Mouse (Mus musculus): ENCODE measurements around the gene Gm3448. TPM values are rescaled to one million over a fixed set of nuclear protein-coding genes. Genes with fewer than 3 reads are reported as not detected.
"Not testable (repeated sequence)": the region's sequence is repeated elsewhere in the genome, so short reads cannot be mapped to it uniquely, and the experiment has no call there.

Gene Gm3448
- polyA plus RNA-seq, 1 experiment from 2014 or later = 4.0 TPM

DNA sequence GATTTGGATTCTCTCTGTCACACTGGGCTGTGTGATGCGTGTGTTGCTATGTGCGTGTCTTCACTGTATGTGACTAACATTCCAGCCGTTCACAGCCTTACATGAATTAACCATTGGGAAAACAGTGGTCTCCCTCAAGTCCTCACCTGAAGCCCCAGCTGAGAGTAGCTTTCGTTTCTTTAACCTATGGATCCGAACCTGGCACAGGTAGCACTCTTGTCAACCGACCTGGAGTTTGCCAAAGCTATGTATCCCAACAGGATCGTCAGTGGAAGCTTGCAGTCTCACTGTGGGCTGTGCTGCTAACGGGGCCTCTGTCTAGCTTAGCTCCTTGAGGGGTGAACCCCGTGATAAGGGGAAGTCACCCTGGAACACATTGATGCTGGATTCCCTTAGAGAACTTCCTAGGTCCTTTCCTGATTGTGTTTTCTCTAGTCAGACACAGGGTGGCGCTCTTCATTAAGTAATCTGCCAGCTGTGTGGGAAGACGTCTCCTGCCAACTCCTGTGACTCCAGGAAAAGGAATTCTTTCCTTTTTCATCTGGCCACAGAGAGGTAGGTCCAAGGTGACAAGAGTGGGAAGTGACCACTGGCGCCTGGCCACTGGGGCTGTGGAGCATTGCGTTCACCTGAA lies 24.2 kb upstream of the Gm3448 start:
- Histone ChIP-seq H3K9ac (no peak overlapping the region), H3K36me3 (peaks cover 33% of the 10 kb centered on the region), H3K4me2 (peak overlapping the region; percentile 50), H3K4me3 (replicated peaks) (0 out of 2 replicates have a peak overlapping the region, but pooled peaks have one; percentile 7), H3K27ac (no peak overlapping the region), H3K27me3 (no peaks in the 10 kb centered on the region), H3K9me3 (replicated peaks) (no peaks in the 10 kb centered on the region), H3K4me1 (peaks cover 23% of the 10 kb centered on the region)
- WGBS = 40% methylated on average over 13 of the region's 13 CpGs
- peak; percentile 77 for ATAC-seq (replicated peaks; ENCODE audit: low FRiP score)

DNA sequence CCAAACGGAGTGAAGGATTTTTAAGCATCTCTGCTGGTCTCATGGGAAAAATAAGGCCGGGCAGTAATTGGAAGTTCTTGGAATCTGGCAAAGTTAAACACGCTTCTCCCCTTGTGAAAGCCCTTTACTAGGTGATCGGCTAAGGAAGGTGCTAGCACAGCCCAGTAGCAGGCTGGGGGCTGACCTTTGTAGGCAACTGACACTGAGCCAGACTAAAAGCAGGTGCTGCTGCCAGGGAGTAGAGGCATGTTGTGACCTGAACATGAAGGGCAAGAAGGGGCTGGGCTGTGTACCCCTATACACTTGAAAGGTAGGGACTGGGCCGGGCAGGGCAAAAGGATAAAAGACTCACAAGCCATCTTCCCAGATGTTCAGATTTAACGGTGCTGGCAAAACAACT lies 19.0 kb upstream of the Gm3448 start:
- no peaks in the 10 kb centered on the region for H3K27me3 ChIP-seq
- H3K4me2 ChIP-seq = no peak overlapping the region
- no peak overlapping the region for H3K9ac ChIP-seq
- no peak overlapping the region for H3K27ac ChIP-seq
- 88% methylated on average over 6 of the region's 6 CpGs for WGBS
- H3K36me3 ChIP-seq = peaks cover 77% of the 10 kb centered on the region
- H3K4me3 ChIP-seq (replicated peaks) = no peak overlapping the region
- no peak for ATAC-seq (replicated peaks; ENCODE audit: low FRiP score)
- H3K9me3 ChIP-seq (replicated peaks) = no peaks in the 10 kb centered on the region
- no peaks in the 10 kb centered on the region for H3K4me1 ChIP-seq

DNA sequence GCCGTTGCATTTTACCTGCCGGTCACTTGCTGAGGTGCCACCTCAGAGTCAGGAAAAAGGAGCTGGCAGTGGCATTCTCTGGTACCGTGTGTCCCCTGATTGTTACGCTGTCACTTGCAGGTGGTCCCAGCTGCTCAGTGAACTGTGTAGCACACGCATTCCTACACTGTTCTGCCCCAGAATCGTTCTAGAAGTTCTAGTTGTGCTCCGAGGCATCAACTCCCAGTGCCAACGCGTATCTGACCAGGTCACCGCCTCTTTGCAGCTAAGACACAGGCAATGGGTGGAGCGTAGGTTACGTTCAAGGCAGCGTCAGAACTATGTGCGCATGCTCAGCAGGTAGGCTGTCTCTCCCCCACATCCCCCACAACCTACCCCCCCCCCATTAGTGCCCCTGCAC lies 18.3 kb upstream of the Gm3448 start:
- 95% methylated on average over 14 of the region's 14 CpGs for WGBS
- H3K4me3 ChIP-seq (replicated peaks) = no peak overlapping the region
- H3K27me3 ChIP-seq = no peaks in the 10 kb centered on the region
- H3K27ac ChIP-seq = no peak overlapping the region
- ATAC-seq (replicated peaks; ENCODE audit: low FRiP score) = no peak
- H3K9ac ChIP-seq = no peak overlapping the region
- H3K36me3 ChIP-seq = peaks cover 80% of the 10 kb centered on the region
- no peaks in the 10 kb centered on the region for H3K4me1 ChIP-seq
- H3K9me3 ChIP-seq (replicated peaks) = no peaks in the 10 kb centered on the region
- H3K4me2 ChIP-seq = no peak overlapping the region

DNA sequence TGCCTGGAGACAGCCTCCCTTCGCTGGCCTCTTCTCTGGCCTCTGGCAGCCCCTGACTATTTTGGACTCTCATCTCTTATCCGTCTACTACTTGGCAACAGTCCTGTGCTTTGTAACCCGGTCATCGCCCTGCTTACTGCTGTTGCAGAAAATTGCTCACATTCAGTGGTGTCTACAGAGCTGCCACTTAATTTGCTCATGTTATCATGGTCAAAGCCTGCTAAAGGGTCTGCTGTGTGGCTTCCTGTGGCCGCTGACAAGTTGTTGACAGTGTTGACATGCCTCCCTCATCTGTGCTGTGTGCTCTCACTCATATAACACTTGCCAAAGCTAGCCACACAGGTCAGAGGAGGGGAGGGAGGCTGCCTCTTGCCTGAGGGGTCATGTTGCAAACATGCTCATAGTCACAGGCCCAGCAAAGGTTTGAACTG lies 16.8 kb upstream of the Gm3448 start:
- Histone ChIP-seq H3K4me2 (no peak overlapping the region), H3K4me3 (replicated peaks) (no peak overlapping the region), H3K36me3 (peaks cover 72% of the 10 kb centered on the region), H3K9me3 (replicated peaks) (no peaks in the 10 kb centered on the region), H3K9ac (no peak overlapping the region), H3K27ac (no peak overlapping the region), H3K4me1 (no peaks in the 10 kb centered on the region), H3K27me3 (no peaks in the 10 kb centered on the region)
- no peak for ATAC-seq (replicated peaks; ENCODE audit: low FRiP score)
- WGBS = 87% methylated on average over 5 of the region's 5 CpGs

GRCm38 (mm10) chr17:15055925-15056324 lies 14.6 kb upstream of the Gm3448 start:
- 90% methylated on average over 4 of the region's 4 CpGs for WGBS
- no peak overlapping the region for H3K4me2 ChIP-seq
- peaks cover 51% of the 10 kb centered on the region for H3K36me3 ChIP-seq

DNA sequence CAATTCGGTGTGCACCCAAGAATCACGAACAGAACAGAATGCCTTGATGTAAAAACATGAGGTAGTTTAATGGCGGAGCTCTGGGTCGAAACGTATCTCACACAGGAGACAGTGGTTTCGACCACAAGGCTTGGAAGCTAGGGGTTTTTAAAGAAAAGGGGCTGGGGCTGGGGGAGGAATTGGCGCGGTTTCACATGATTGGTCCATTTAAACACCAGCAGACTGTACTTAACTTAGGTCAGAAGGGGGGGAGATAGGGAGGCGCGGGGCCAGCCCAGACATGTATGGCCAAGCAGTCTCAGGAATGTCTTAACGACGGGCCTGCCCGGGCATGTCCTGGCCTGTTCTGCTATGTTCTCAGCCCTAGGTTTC lies 12.5 kb upstream of the Gm3448 start:
- ATAC-seq (replicated peaks; ENCODE audit: low FRiP score); H3K27ac ChIP-seq; H3K9ac ChIP-seq; H3K9me3 ChIP-seq (replicated peaks); H3K4me1 ChIP-seq; H3K27me3 ChIP-seq; H3K4me3 ChIP-seq (replicated peaks); H3K4me2 ChIP-seq: not testable (repeated sequence)
- peaks cover 32% of the 10 kb centered on the region for H3K36me3 ChIP-seq
- WGBS = 86% methylated on average over 13 of the region's 13 CpGs

More at GRCm38 (mm10) chr17:15055925-15056324, 14.6 kb upstream of the Gm3448 start:
- Histone ChIP-seq H3K27ac (no peak overlapping the region), H3K27me3 (no peaks in the 10 kb centered on the region), H3K4me1 (no peaks in the 10 kb centered on the region), H3K4me3 (replicated peaks) (no peak overlapping the region), H3K9ac (no peak overlapping the region), H3K9me3 (replicated peaks) (no peaks in the 10 kb centered on the region)
- no peak for ATAC-seq (replicated peaks; ENCODE audit: low FRiP score)

DNA sequence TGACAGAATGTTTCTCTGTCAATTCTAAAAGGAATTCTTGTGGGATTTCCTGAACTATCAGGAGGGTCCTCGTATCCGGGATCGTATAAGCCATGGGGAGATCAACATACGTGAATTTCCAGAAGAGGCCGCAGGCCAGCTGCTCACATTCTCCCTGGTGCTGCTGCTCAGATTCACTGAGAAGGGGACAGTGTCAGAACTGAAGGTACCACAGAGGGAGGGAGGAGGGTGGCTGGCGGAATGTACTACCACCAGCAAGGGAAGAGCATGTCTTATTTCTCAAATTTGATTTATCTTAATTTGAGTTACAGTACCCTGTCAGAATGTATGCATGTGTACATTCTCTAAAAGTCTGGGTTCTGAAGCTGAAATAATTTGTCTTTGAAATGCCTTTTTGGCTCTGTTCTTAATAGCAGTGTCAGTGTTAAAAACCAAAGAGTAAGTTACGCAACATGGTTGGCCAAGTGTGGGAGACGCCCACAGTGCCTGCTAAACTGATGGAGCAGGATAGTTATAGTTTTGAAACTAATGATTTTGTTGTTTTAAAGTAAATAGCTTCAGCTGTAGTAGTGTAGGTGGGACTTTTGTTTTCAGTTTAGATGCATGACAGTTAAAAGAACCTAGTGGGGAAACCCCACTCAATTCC lies 12.0 kb upstream of the Gm3448 start:
- 94% methylated on average over 7 of the region's 8 CpGs for WGBS
- not testable (repeated sequence) for H3K9me3 ChIP-seq (replicated peaks); H3K27ac ChIP-seq; ATAC-seq (replicated peaks; ENCODE audit: low FRiP score); H3K9ac ChIP-seq; H3K4me1 ChIP-seq; H3K27me3 ChIP-seq; H3K4me3 ChIP-seq (replicated peaks); H3K4me2 ChIP-seq
- H3K36me3 ChIP-seq = peaks cover 27% of the 10 kb centered on the region

- not testable (repeated sequence) for H3K9me3 ChIP-seq (replicated peaks); H3K27ac ChIP-seq; ATAC-seq (replicated peaks; ENCODE audit: low FRiP score); H3K4me3 ChIP-seq (replicated peaks); H3K4me2 ChIP-seq; H3K4me1 ChIP-seq; H3K27me3 ChIP-seq; H3K9ac ChIP-seq
- H3K36me3 ChIP-seq = peaks cover 22% of the 10 kb centered on the region
- 76% methylated on average over 1 of the region's 1 CpGs for WGBS
Measured at GRCm38 (mm10) chr17:15052766-15053165, 11.4 kb upstream of the Gm3448 start.

GRCm38 (mm10) chr17:15050338-15050737 lies 9.0 kb upstream of the Gm3448 start:
- H3K27ac ChIP-seq; H3K9ac ChIP-seq; H3K9me3 ChIP-seq (replicated peaks); H3K36me3 ChIP-seq; H3K4me1 ChIP-seq; H3K27me3 ChIP-seq; H3K4me2 ChIP-seq; ATAC-seq (replicated peaks; ENCODE audit: low FRiP score); H3K4me3 ChIP-seq (replicated peaks): not testable (repeated sequence)
- WGBS = no CpG with 5 or more reads among the region's 1 CpGs

DNA sequence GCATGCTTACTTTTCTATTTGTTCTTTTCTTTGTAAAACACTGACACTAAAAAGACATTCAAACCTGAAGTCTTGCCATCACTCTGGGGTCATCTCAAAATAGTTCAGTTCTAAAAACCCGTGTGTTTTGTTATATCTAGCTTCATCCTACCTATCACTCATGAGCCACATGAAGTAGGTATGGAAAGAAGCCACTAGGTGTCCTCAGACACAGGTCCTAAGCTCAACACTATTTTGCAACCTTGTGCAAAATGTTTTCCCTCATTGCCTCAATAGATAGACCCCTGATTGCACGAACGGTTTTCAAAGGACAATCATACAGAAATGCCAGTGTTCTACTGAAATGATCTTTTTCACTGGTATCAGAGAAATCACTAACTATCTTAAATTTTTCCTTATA lies 882 bp downstream of the Gm3448 start:
- H3K4me3 ChIP-seq (replicated peaks); H3K27me3 ChIP-seq; H3K9me3 ChIP-seq (replicated peaks); H3K27ac ChIP-seq; H3K4me2 ChIP-seq; H3K36me3 ChIP-seq; H3K4me1 ChIP-seq; H3K9ac ChIP-seq: not testable (repeated sequence)
- ATAC-seq (replicated peaks; ENCODE audit: low FRiP score) = 0 out of 2 replicates have a peak, but pooled peaks have one; percentile 20
- WGBS = no CpG with 5 or more reads among the region's 3 CpGs

DNA sequence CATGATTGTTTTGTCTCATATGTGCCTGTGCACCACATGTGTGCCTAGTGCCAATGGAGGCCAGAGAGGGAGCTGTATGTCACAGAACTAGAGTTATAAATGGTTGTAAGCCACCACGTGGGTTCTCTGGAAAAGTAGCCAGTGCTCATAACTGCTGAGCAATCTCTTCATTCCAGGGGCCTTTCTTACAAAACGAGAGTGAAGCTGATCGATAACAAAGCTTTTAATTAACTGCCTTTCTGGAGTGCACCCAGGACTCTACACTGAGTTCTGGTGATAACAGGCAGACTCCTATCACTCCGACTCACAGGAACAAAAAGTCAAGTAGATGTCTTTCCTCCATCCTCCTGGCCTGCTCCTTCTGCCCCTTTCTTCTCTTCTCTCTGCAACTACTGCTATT lies 9.9 kb downstream of the Gm3448 start:
- H3K27me3 ChIP-seq; H3K9me3 ChIP-seq (replicated peaks); H3K36me3 ChIP-seq; H3K27ac ChIP-seq; H3K4me3 ChIP-seq (replicated peaks); ATAC-seq (replicated peaks; ENCODE audit: low FRiP score); H3K4me1 ChIP-seq; H3K4me2 ChIP-seq; H3K9ac ChIP-seq: not testable (repeated sequence)
- WGBS = no CpG with 5 or more reads among the region's 4 CpGs

DNA sequence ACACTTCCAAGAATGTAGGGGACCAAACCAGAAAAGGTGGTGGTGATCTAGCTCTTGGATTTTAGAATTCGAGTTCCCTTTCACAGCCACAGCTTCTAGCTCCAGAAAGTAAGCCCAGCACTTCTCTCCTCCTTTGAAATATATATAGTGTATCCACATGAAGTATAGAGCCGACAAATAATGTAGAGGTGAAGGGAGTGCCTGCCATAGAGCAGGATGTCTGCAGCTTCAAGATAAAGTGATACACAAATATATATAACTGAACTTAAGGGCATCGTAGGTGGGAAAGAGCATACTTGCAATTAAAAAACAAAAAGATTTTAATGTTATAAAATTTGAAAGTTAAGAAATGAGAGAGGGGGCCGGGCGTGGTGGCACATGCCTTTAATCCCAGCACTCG lies 15.8 kb downstream of the Gm3448 start:
- H3K36me3 ChIP-seq; H3K27ac ChIP-seq; H3K9ac ChIP-seq; ATAC-seq (replicated peaks; ENCODE audit: low FRiP score); H3K27me3 ChIP-seq; H3K4me1 ChIP-seq; H3K4me3 ChIP-seq (replicated peaks); H3K4me2 ChIP-seq; H3K9me3 ChIP-seq (replicated peaks): not testable (repeated sequence)
- no CpG with 5 or more reads among the region's 6 CpGs for WGBS

Data from kidney, embryonic 15.5 days (tissue).